Mouse (Mus musculus): ENCODE measurements at regions not wholly inside any gene's neighbourhood (a gene's known extent, or its start where the extent isn't known, plus 50 kb on each side); places are given as distances from the start of the nearest gene placed in this dataset.

DNA sequence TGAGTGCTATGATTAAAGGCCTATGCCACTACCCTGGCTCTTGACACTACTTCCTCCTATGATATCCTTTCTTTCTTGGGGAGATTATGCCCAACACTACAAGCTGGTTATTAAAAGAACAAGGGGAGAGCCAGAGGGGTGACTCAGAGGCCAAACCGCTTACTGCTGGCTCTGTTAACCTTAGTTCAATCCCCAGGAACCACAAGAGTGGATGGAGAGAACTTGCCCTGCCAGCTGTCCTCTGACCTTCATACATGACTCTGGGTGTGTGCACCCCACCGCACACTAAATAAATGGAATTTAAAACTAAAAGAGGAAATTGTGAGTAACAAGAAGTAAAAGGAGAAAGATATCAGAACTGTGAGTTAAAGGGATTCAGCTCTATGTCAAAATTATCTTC lies 114.1 kb upstream of the Eomes start:
- Histone ChIP-seq H3K36me3 (ENCODE audit: control insufficient read depth, insufficient read depth, low read length, poor library complexity, severe bottlenecking) (no peaks in the 10 kb centered on the region), H3K27ac (ENCODE audit: insufficient read depth, low read depth, low read length, poor library complexity, severe bottlenecking) (no peak overlapping the region), H3K4me1 (ENCODE audit: control insufficient read depth in 2 of 2, insufficient read depth in 2 of 2, low read length in 2 of 2, poor library complexity in 1 of 2) (no peaks in the 10 kb centered on the region), H3K4me3 (ENCODE audit: insufficient read depth in 1 of 2, low read depth in 1 of 2, low read length in 2 of 2, poor library complexity in 1 of 2, severe bottlenecking in 1 of 2) (no peak overlapping the region), H3K9ac (ENCODE audit: insufficient read depth, low read depth, low read length, poor library complexity, severe bottlenecking) (no peak overlapping the region), H3K9me3 (ENCODE audit: control insufficient read depth, insufficient read depth, low read depth, low read length) (no peaks in the 10 kb centered on the region)
- DNase-seq (ENCODE audit: low read depth, low spot score): no peak
- TF ChIP-seq CHD2 (IDR thresholded peaks at IDR 0.05; ENCODE audit: low read depth, low read length) (no peak), HCFC1 (IDR thresholded peaks at IDR 0.05; ENCODE audit: borderline replicate concordance, insufficient read depth, low read length) (no peak)
- in situ Hi-C loops (cut with MboI; ENCODE audit: low sequenced_read_pairs in 2 of 2, unreplicated experiment in 2 of 2): no loop called here

- in situ Hi-C loops (cut with MboI; ENCODE audit: low sequenced_read_pairs in 2 of 2, unreplicated experiment in 2 of 2): no loop called here
- H3K9me3 ChIP-seq (ENCODE audit: control insufficient read depth, insufficient read depth, low read depth, low read length): no peaks in the 10 kb centered on the region
- H3K4me1 ChIP-seq (ENCODE audit: control insufficient read depth in 2 of 2, insufficient read depth in 2 of 2, low read length in 2 of 2, poor library complexity in 1 of 2): no peaks in the 10 kb centered on the region
- TF ChIP-seq HCFC1 (IDR thresholded peaks at IDR 0.05; ENCODE audit: borderline replicate concordance, insufficient read depth, low read length): no peak
- H3K27ac ChIP-seq (ENCODE audit: insufficient read depth, low read depth, low read length, poor library complexity, severe bottlenecking): no peak overlapping the region
- H3K36me3 ChIP-seq (ENCODE audit: control insufficient read depth, insufficient read depth, low read length, poor library complexity, severe bottlenecking): no peaks in the 10 kb centered on the region
- H3K4me3 ChIP-seq (ENCODE audit: insufficient read depth in 1 of 2, low read depth in 1 of 2, low read length in 2 of 2, poor library complexity in 1 of 2, severe bottlenecking in 1 of 2): no peak overlapping the region
- DNase-seq (ENCODE audit: low read depth, low spot score): no peak
- H3K9ac ChIP-seq (ENCODE audit: insufficient read depth, low read depth, low read length, poor library complexity, severe bottlenecking): no peak overlapping the region
Measured at GRCm38 (mm10) chr9:118365431-118365830, 112.6 kb upstream of the Eomes start.

GRCm38 (mm10) chr9:118367314-118367713 lies 110.7 kb upstream of the Eomes start:
- no peak overlapping the region for H3K9ac ChIP-seq (ENCODE audit: insufficient read depth, low read depth, low read length, poor library complexity, severe bottlenecking)
- H3K36me3 ChIP-seq (ENCODE audit: control insufficient read depth, insufficient read depth, low read length, poor library complexity, severe bottlenecking): no peaks in the 10 kb centered on the region
- no peaks in the 10 kb centered on the region for H3K9me3 ChIP-seq (ENCODE audit: control insufficient read depth, insufficient read depth, low read depth, low read length)
- H3K4me1 ChIP-seq (ENCODE audit: control insufficient read depth in 2 of 2, insufficient read depth in 2 of 2, low read length in 2 of 2, poor library complexity in 1 of 2): no peaks in the 10 kb centered on the region; a peak in 1 of 4 replicates
- in situ Hi-C loops (cut with MboI; ENCODE audit: low sequenced_read_pairs in 2 of 2, unreplicated experiment in 2 of 2): no loop called here
- H3K4me3 ChIP-seq (ENCODE audit: insufficient read depth in 1 of 2, low read depth in 1 of 2, low read length in 2 of 2, poor library complexity in 1 of 2, severe bottlenecking in 1 of 2): no peak overlapping the region
- DNase-seq (ENCODE audit: low read depth, low spot score): no peak
- no peak overlapping the region for H3K27ac ChIP-seq (ENCODE audit: insufficient read depth, low read depth, low read length, poor library complexity, severe bottlenecking)
- TF ChIP-seq MAFK (IDR thresholded peaks at IDR 0.05; ENCODE audit: insufficient read depth, low read depth, low read length): no peak
- no peak for TF ChIP-seq ZC3H11A (IDR thresholded peaks at IDR 0.05; ENCODE audit: borderline replicate concordance, low read depth, low read length)
- TF ChIP-seq CHD2 (IDR thresholded peaks at IDR 0.05; ENCODE audit: low read depth, low read length): no peak
- TF ChIP-seq HCFC1 (IDR thresholded peaks at IDR 0.05; ENCODE audit: borderline replicate concordance, insufficient read depth, low read length): no peak
- no peak for TF ChIP-seq ZNF384 (IDR thresholded peaks at IDR 0.05; ENCODE audit: low read depth, low read length)

- H3K9ac ChIP-seq (ENCODE audit: insufficient read depth, low read depth, low read length, poor library complexity, severe bottlenecking): no peak overlapping the region
- H3K9me3 ChIP-seq (ENCODE audit: control insufficient read depth, insufficient read depth, low read depth, low read length): no peaks in the 10 kb centered on the region
- H3K4me1 ChIP-seq (ENCODE audit: control insufficient read depth in 2 of 2, insufficient read depth in 2 of 2, low read length in 2 of 2, poor library complexity in 1 of 2): no peaks in the 10 kb centered on the region; a peak in 1 of 4 replicates
- H3K27ac ChIP-seq (ENCODE audit: insufficient read depth, low read depth, low read length, poor library complexity, severe bottlenecking): no peak overlapping the region
- no peak for TF ChIP-seq ZC3H11A (IDR thresholded peaks at IDR 0.05; ENCODE audit: borderline replicate concordance, low read depth, low read length)
- TF ChIP-seq ZNF384 (IDR thresholded peaks at IDR 0.05; ENCODE audit: low read depth, low read length): no peak
- no peak for TF ChIP-seq CHD2 (IDR thresholded peaks at IDR 0.05; ENCODE audit: low read depth, low read length)
- no peak for TF ChIP-seq HCFC1 (IDR thresholded peaks at IDR 0.05; ENCODE audit: borderline replicate concordance, insufficient read depth, low read length)
- no peak for TF ChIP-seq MAFK (IDR thresholded peaks at IDR 0.05; ENCODE audit: insufficient read depth, low read depth, low read length)
- DNase-seq (ENCODE audit: low read depth, low spot score): no peak
- in situ Hi-C loops (cut with MboI; ENCODE audit: low sequenced_read_pairs in 2 of 2, unreplicated experiment in 2 of 2): no loop called here
- no peaks in the 10 kb centered on the region for H3K36me3 ChIP-seq (ENCODE audit: control insufficient read depth, insufficient read depth, low read length, poor library complexity, severe bottlenecking)
- no peak overlapping the region for H3K4me3 ChIP-seq (ENCODE audit: insufficient read depth in 1 of 2, low read depth in 1 of 2, low read length in 2 of 2, poor library complexity in 1 of 2, severe bottlenecking in 1 of 2)
Measured at GRCm38 (mm10) chr9:118370581-118370980, 107.4 kb upstream of the Eomes start.

DNA sequence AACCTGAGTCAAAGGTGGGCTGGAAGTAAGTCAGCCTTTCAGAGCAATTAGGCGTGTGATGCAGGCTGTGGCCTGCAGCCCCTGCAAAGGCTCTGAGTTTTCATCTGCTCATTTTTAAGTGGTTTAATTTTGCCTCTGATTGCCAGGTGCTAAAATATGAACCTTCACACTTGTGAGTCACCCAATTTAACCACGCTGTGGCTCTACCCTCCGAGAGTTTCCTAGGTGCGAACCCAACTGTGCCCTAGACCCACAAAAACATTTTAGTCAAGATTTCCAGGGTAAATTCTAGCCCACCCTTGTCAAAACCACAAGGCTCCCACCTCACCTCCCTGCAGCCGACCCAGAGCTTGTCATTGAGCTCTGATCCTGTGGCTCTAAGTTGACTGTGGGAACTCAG lies 103.3 kb upstream of the Eomes start:
- no peaks in the 10 kb centered on the region for H3K36me3 ChIP-seq (ENCODE audit: control insufficient read depth, insufficient read depth, low read length, poor library complexity, severe bottlenecking)
- TF ChIP-seq ZC3H11A (IDR thresholded peaks at IDR 0.05; ENCODE audit: borderline replicate concordance, low read depth, low read length): no peak
- TF ChIP-seq CHD2 (IDR thresholded peaks at IDR 0.05; ENCODE audit: low read depth, low read length): no peak
- TF ChIP-seq HCFC1 (IDR thresholded peaks at IDR 0.05; ENCODE audit: borderline replicate concordance, insufficient read depth, low read length): no peak
- no peak for TF ChIP-seq ZNF384 (IDR thresholded peaks at IDR 0.05; ENCODE audit: low read depth, low read length)
- TF ChIP-seq MAFK (IDR thresholded peaks at IDR 0.05; ENCODE audit: insufficient read depth, low read depth, low read length): no peak
- no peak overlapping the region for H3K27ac ChIP-seq (ENCODE audit: insufficient read depth, low read depth, low read length, poor library complexity, severe bottlenecking)
- H3K4me3 ChIP-seq (ENCODE audit: insufficient read depth in 1 of 2, low read depth in 1 of 2, low read length in 2 of 2, poor library complexity in 1 of 2, severe bottlenecking in 1 of 2): no peak overlapping the region
- in situ Hi-C loops (cut with MboI; ENCODE audit: low sequenced_read_pairs in 2 of 2, unreplicated experiment in 2 of 2): no loop called here
- H3K9ac ChIP-seq (ENCODE audit: insufficient read depth, low read depth, low read length, poor library complexity, severe bottlenecking): no peak overlapping the region
- H3K9me3 ChIP-seq (ENCODE audit: control insufficient read depth, insufficient read depth, low read depth, low read length): no peaks in the 10 kb centered on the region
- no peaks in the 10 kb centered on the region; a peak in 1 of 4 replicates for H3K4me1 ChIP-seq (ENCODE audit: control insufficient read depth in 2 of 2, insufficient read depth in 2 of 2, low read length in 2 of 2, poor library complexity in 1 of 2)
- no peak for DNase-seq (ENCODE audit: low read depth, low spot score)
